Mouse (Mus musculus): Measurements from ENCODE around the gene Ugt1a10. TPM values are rescaled to one million over a fixed set of nuclear protein-coding genes. Genes with fewer than 3 reads are reported as not detected.
A peak's percentile ranks its signal among the peaks of the same experiment; 100 is the strongest.
"Not testable (repeated sequence)": the region's sequence is repeated elsewhere in the genome, so short reads cannot be mapped to it uniquely, and the experiment has no call there.

Gene Ugt1a10
- total and polyA plus RNA-seq, 2 experiments from 2014 or later, result not detected

GRCm38 (mm10) chr1:88136646-88137045, 81.5 kb downstream of the Ugt1a10 start:
- no peak overlapping the region for H3K4me2 ChIP-seq (ENCODE audit: low read depth, low read length, poor library complexity, severe bottlenecking)
- H3K9me3 ChIP-seq (ENCODE audit: low read length), result no peaks in the 10 kb centered on the region
- H3K36me3 ChIP-seq (ENCODE audit: insufficient read depth, low read length), result no peaks in the 10 kb centered on the region
- no peaks in the 10 kb centered on the region for H3K27me3 ChIP-seq (ENCODE audit: insufficient read depth, low read length)
- H3K27ac ChIP-seq (ENCODE audit: low read depth, low read length), result no peak overlapping the region
- no peak for ATAC-seq (ENCODE audit: low FRiP score)
- DNase-seq (ENCODE audit: low spot score), result no peak
- WGBS, result 73% methylated on average over 2 of the region's 2 CpGs
- TF ChIP-seq CTCF (IDR thresholded peaks at IDR 0.05), result no peak
- no peaks in the 10 kb centered on the region for H3K4me1 ChIP-seq (ENCODE audit: insufficient read depth, low read length)
- no peak overlapping the region for H3K4me3 ChIP-seq (ENCODE audit: low read depth, low read length)
- no peak overlapping the region for H3K9ac ChIP-seq (replicated peaks; ENCODE audit: low read length, poor library complexity, severe bottlenecking)

GRCm38 (mm10) chr1:88137264-88137663, 82.1 kb downstream of the Ugt1a10 start:
- H3K4me3 ChIP-seq (ENCODE audit: low read depth, low read length), result no peak overlapping the region
- no peak for TF ChIP-seq CTCF (IDR thresholded peaks at IDR 0.05)
- H3K27ac ChIP-seq (ENCODE audit: low read depth, low read length), result no peak overlapping the region
- no peak overlapping the region for H3K9ac ChIP-seq (replicated peaks; ENCODE audit: low read length, poor library complexity, severe bottlenecking)
- no peaks in the 10 kb centered on the region for H3K9me3 ChIP-seq (ENCODE audit: low read length)
- WGBS, result 81% methylated on average over 3 of the region's 3 CpGs
- no peaks in the 10 kb centered on the region for H3K36me3 ChIP-seq (ENCODE audit: insufficient read depth, low read length)
- no peaks in the 10 kb centered on the region for H3K4me1 ChIP-seq (ENCODE audit: insufficient read depth, low read length)
- DNase-seq (ENCODE audit: low spot score) (no peak), ATAC-seq (ENCODE audit: low FRiP score) (no peak)
- H3K27me3 ChIP-seq (ENCODE audit: insufficient read depth, low read length), result no peaks in the 10 kb centered on the region
- no peak overlapping the region for H3K4me2 ChIP-seq (ENCODE audit: low read depth, low read length, poor library complexity, severe bottlenecking)

GRCm38 (mm10) chr1:88138145-88138544, 83.0 kb downstream of the Ugt1a10 start:
- no peak for TF ChIP-seq CTCF (IDR thresholded peaks at IDR 0.05)
- 97% methylated on average over 1 of the region's 1 CpGs for WGBS
- H3K9ac ChIP-seq (replicated peaks; ENCODE audit: low read length, poor library complexity, severe bottlenecking), result no peak overlapping the region

GRCm38 (mm10) chr1:88140492-88140891, 85.3 kb downstream of the Ugt1a10 start:
- WGBS, result 53% methylated on average over 1 of the region's 1 CpGs
- not testable (repeated sequence) for DNase-seq (ENCODE audit: low spot score)

More at GRCm38 (mm10) chr1:88138145-88138544, 83.0 kb downstream of the Ugt1a10 start:
- Histone ChIP-seq H3K4me1 (ENCODE audit: insufficient read depth, low read length) (no peaks in the 10 kb centered on the region), H3K4me2 (ENCODE audit: low read depth, low read length, poor library complexity, severe bottlenecking) (no peak overlapping the region), H3K9me3 (ENCODE audit: low read length) (no peaks in the 10 kb centered on the region), H3K27me3 (ENCODE audit: insufficient read depth, low read length) (no peaks in the 10 kb centered on the region), H3K36me3 (ENCODE audit: insufficient read depth, low read length) (no peaks in the 10 kb centered on the region), H3K4me3 (ENCODE audit: low read depth, low read length) (no peak overlapping the region), H3K27ac (ENCODE audit: low read depth, low read length) (no peak overlapping the region)
- DNase-seq (ENCODE audit: low spot score) (no peak), ATAC-seq (ENCODE audit: low FRiP score) (no peak)

GRCm38 (mm10) chr1:88143966-88144675, 88.9 kb downstream of the Ugt1a10 start:
- not testable (repeated sequence) for H3K9ac ChIP-seq (replicated peaks; ENCODE audit: low read length, poor library complexity, severe bottlenecking); H3K4me3 ChIP-seq (ENCODE audit: low read depth, low read length); H3K27me3 ChIP-seq (ENCODE audit: insufficient read depth, low read length); H3K9me3 ChIP-seq (ENCODE audit: low read length); H3K36me3 ChIP-seq (ENCODE audit: insufficient read depth, low read length); H3K27ac ChIP-seq (ENCODE audit: low read depth, low read length); H3K4me1 ChIP-seq (ENCODE audit: insufficient read depth, low read length); H3K4me2 ChIP-seq (ENCODE audit: low read depth, low read length, poor library complexity, severe bottlenecking); ATAC-seq (ENCODE audit: low FRiP score)
- WGBS, result 3% methylated on average over 5 of the region's 5 CpGs
- peak; percentile 50 for TF ChIP-seq CTCF (IDR thresholded peaks at IDR 0.05)
- peak; percentile 26 for DNase-seq (ENCODE audit: low spot score)

More at GRCm38 (mm10) chr1:88140492-88140891, 85.3 kb downstream of the Ugt1a10 start:
- H3K9me3 ChIP-seq (ENCODE audit: low read length); H3K4me3 ChIP-seq (ENCODE audit: low read depth, low read length); ATAC-seq (ENCODE audit: low FRiP score); H3K27me3 ChIP-seq (ENCODE audit: insufficient read depth, low read length); H3K27ac ChIP-seq (ENCODE audit: low read depth, low read length); H3K4me2 ChIP-seq (ENCODE audit: low read depth, low read length, poor library complexity, severe bottlenecking); H3K36me3 ChIP-seq (ENCODE audit: insufficient read depth, low read length); H3K9ac ChIP-seq (replicated peaks; ENCODE audit: low read length, poor library complexity, severe bottlenecking); H3K4me1 ChIP-seq (ENCODE audit: insufficient read depth, low read length): not testable (repeated sequence)

GRCm38 (mm10) chr1:88145278-88145677, 90.1 kb downstream of the Ugt1a10 start:
- H3K4me3 ChIP-seq (ENCODE audit: low read depth, low read length); H3K27ac ChIP-seq (ENCODE audit: low read depth, low read length); ATAC-seq (ENCODE audit: low FRiP score); H3K4me1 ChIP-seq (ENCODE audit: insufficient read depth, low read length); H3K9ac ChIP-seq (replicated peaks; ENCODE audit: low read length, poor library complexity, severe bottlenecking); H3K9me3 ChIP-seq (ENCODE audit: low read length); H3K4me2 ChIP-seq (ENCODE audit: low read depth, low read length, poor library complexity, severe bottlenecking); H3K27me3 ChIP-seq (ENCODE audit: insufficient read depth, low read length); H3K36me3 ChIP-seq (ENCODE audit: insufficient read depth, low read length): not testable (repeated sequence)
- peak; percentile 8 for DNase-seq (ENCODE audit: low spot score)
- WGBS, result 69% methylated on average over 2 of the region's 2 CpGs
- peak; percentile 51 for TF ChIP-seq CTCF (IDR thresholded peaks at IDR 0.05)
